Mouse (Mus musculus): ENCODE data around the gene Cldn13. TPM values are rescaled to one million over a fixed set of nuclear protein-coding genes. Genes with fewer than 3 reads are reported as not detected.
"Not testable (repeated sequence)": the region's sequence is repeated elsewhere in the genome, so short reads cannot be mapped to it uniquely, and the experiment has no call there.

The Cldn13 gene
- polyA plus RNA-seq (2015; fragmentation: Nextera tagmentation; extraction: Ambion mirVana), result 258 and 277 TPM in 2 replicates

GRCm38 (mm10) chr5:134915311-134915710 lies at the start of gene Cldn13:
TSS of gene Cldn13 (minus strand) at chr5:134915526.
- H3K36me3 ChIP-seq (ENCODE audit: control insufficient read depth, insufficient read depth), result no peaks in the 10 kb centered on the region; the same call in 1 of the 2 replicates
- peak within 1 kb of the TSS; percentile 80 for H3K4me2 ChIP-seq (ENCODE audit: low read depth, low read length)
- peak; percentile 58 for ATAC-seq (ENCODE audit: low read depth)
- 26% methylated on average over 8 of the region's 8 CpGs for WGBS (ENCODE audit: insufficient replicate concordance)
- H3K27ac ChIP-seq (ENCODE audit: low read length), result peak within 1 kb of the TSS; percentile 98
- peak within 1 kb of the TSS; percentile 86 for H3K9ac ChIP-seq (ENCODE audit: low read depth, low read length)
- H3K4me3 ChIP-seq (ENCODE audit: low read depth, low read length), result peak within 1 kb of the TSS; percentile 67
- H3K4me1 ChIP-seq (ENCODE audit: control insufficient read depth, low read depth, low read length), result peaks cover 47% of the 10 kb centered on the region
- H3K9me3 ChIP-seq (replicated peaks; ENCODE audit: control insufficient read depth, low read length), result no peaks in the 10 kb centered on the region
- no peaks in the 10 kb centered on the region for H3K27me3 ChIP-seq (ENCODE audit: control insufficient read depth, insufficient read depth, low read depth, low read length)

GRCm38 (mm10) chr5:134964655-134965054 lies 49.3 kb upstream of the Cldn13 start:
- H3K27me3 ChIP-seq (ENCODE audit: control insufficient read depth, insufficient read depth, low read depth, low read length); H3K9me3 ChIP-seq (replicated peaks; ENCODE audit: control insufficient read depth, low read length); H3K9ac ChIP-seq (ENCODE audit: low read depth, low read length); H3K27ac ChIP-seq (ENCODE audit: low read length); ATAC-seq (ENCODE audit: low read depth); H3K4me3 ChIP-seq (ENCODE audit: low read depth, low read length); H3K36me3 ChIP-seq (ENCODE audit: control insufficient read depth, insufficient read depth); H3K4me2 ChIP-seq (ENCODE audit: low read depth, low read length): not testable (repeated sequence)
- peaks cover 13% of the 10 kb centered on the region for H3K4me1 ChIP-seq (ENCODE audit: control insufficient read depth, low read depth, low read length)

GRCm38 (mm10) chr5:134963546-134963945 lies 48.2 kb upstream of the Cldn13 start:
- no peaks in the 10 kb centered on the region for H3K36me3 ChIP-seq (ENCODE audit: control insufficient read depth, insufficient read depth)
- no peak overlapping the region for H3K4me3 ChIP-seq (ENCODE audit: low read depth, low read length)
- no peak overlapping the region for H3K27ac ChIP-seq (ENCODE audit: low read length)
- 49% methylated on average over 5 of the region's 5 CpGs for WGBS (ENCODE audit: insufficient replicate concordance)
- no peak overlapping the region for H3K4me2 ChIP-seq (ENCODE audit: low read depth, low read length)
- ATAC-seq (ENCODE audit: low read depth), result no peak
- H3K9ac ChIP-seq (ENCODE audit: low read depth, low read length), result no peak overlapping the region
- H3K4me1 ChIP-seq (ENCODE audit: control insufficient read depth, low read depth, low read length), result peaks cover 17% of the 10 kb centered on the region
- no peaks in the 10 kb centered on the region for H3K27me3 ChIP-seq (ENCODE audit: control insufficient read depth, insufficient read depth, low read depth, low read length)
- H3K9me3 ChIP-seq (replicated peaks; ENCODE audit: control insufficient read depth, low read length), result no peaks in the 10 kb centered on the region

- H3K9me3 ChIP-seq (replicated peaks; ENCODE audit: control insufficient read depth, low read length), result no peaks in the 10 kb centered on the region
- H3K4me2 ChIP-seq (ENCODE audit: low read depth, low read length), result no peak overlapping the region
- no peak overlapping the region for H3K4me3 ChIP-seq (ENCODE audit: low read depth, low read length)
- no peaks in the 10 kb centered on the region for H3K27me3 ChIP-seq (ENCODE audit: control insufficient read depth, insufficient read depth, low read depth, low read length)
- H3K27ac ChIP-seq (ENCODE audit: low read length), result no peak overlapping the region
- WGBS (ENCODE audit: insufficient replicate concordance), result 74% methylated on average over 2 of the region's 2 CpGs
- no peaks in the 10 kb centered on the region for H3K36me3 ChIP-seq (ENCODE audit: control insufficient read depth, insufficient read depth)
- ATAC-seq (ENCODE audit: low read depth), result no peak
- H3K9ac ChIP-seq (ENCODE audit: low read depth, low read length), result no peak overlapping the region
- peaks cover 14% of the 10 kb centered on the region for H3K4me1 ChIP-seq (ENCODE audit: control insufficient read depth, low read depth, low read length)
Measured at GRCm38 (mm10) chr5:134961519-134961918, 46.2 kb upstream of the Cldn13 start.

GRCm38 (mm10) chr5:134960430-134960829 lies 45.1 kb upstream of the Cldn13 start:
- 59% methylated on average over 2 of the region's 2 CpGs for WGBS (ENCODE audit: insufficient replicate concordance)
- Histone ChIP-seq H3K27ac (ENCODE audit: low read length) (no peak overlapping the region), H3K36me3 (ENCODE audit: control insufficient read depth, insufficient read depth) (no peaks in the 10 kb centered on the region), H3K9me3 (replicated peaks; ENCODE audit: control insufficient read depth, low read length) (no peaks in the 10 kb centered on the region), H3K4me2 (ENCODE audit: low read depth, low read length) (no peak overlapping the region), H3K9ac (ENCODE audit: low read depth, low read length) (no peak overlapping the region), H3K4me1 (ENCODE audit: control insufficient read depth, low read depth, low read length) (peaks cover 4% of the 10 kb centered on the region), H3K4me3 (ENCODE audit: low read depth, low read length) (no peak overlapping the region), H3K27me3 (ENCODE audit: control insufficient read depth, insufficient read depth, low read depth, low read length) (no peaks in the 10 kb centered on the region)
- ATAC-seq (ENCODE audit: low read depth), result no peak

- Histone ChIP-seq H3K9me3 (replicated peaks; ENCODE audit: control insufficient read depth, low read length) (no peaks in the 10 kb centered on the region), H3K27ac (ENCODE audit: low read length) (0 out of 2 replicates have a peak overlapping the region, but pooled peaks have one; percentile 14), H3K36me3 (ENCODE audit: control insufficient read depth, insufficient read depth) (no peaks in the 10 kb centered on the region), H3K4me3 (ENCODE audit: low read depth, low read length) (no peak overlapping the region), H3K4me2 (ENCODE audit: low read depth, low read length) (no peak overlapping the region), H3K4me1 (ENCODE audit: control insufficient read depth, low read depth, low read length) (peaks cover 4% of the 10 kb centered on the region), H3K27me3 (ENCODE audit: control insufficient read depth, insufficient read depth, low read depth, low read length) (no peaks in the 10 kb centered on the region), H3K9ac (ENCODE audit: low read depth, low read length) (no peak overlapping the region)
- peak; percentile 32; the same call in 1 of the 2 replicates for ATAC-seq (ENCODE audit: low read depth)
- 63% methylated on average over 7 of the region's 7 CpGs for WGBS (ENCODE audit: insufficient replicate concordance)
Measured at GRCm38 (mm10) chr5:134959114-134959513, 43.8 kb upstream of the Cldn13 start.

- H3K27ac ChIP-seq (ENCODE audit: low read length), result no peak overlapping the region
- no peak for ATAC-seq (ENCODE audit: low read depth)
- H3K9ac ChIP-seq (ENCODE audit: low read depth, low read length), result no peak overlapping the region
- H3K9me3 ChIP-seq (replicated peaks; ENCODE audit: control insufficient read depth, low read length), result no peaks in the 10 kb centered on the region
- peaks cover 11% of the 10 kb centered on the region for H3K4me1 ChIP-seq (ENCODE audit: control insufficient read depth, low read depth, low read length)
- H3K4me3 ChIP-seq (ENCODE audit: low read depth, low read length), result no peak overlapping the region
- no peaks in the 10 kb centered on the region for H3K36me3 ChIP-seq (ENCODE audit: control insufficient read depth, insufficient read depth)
- H3K27me3 ChIP-seq (ENCODE audit: control insufficient read depth, insufficient read depth, low read depth, low read length), result no peaks in the 10 kb centered on the region; the same call in 1 of the 2 replicates
- no peak overlapping the region for H3K4me2 ChIP-seq (ENCODE audit: low read depth, low read length)
- 59% methylated on average over 5 of the region's 5 CpGs for WGBS (ENCODE audit: insufficient replicate concordance)
Measured at GRCm38 (mm10) chr5:134955491-134955890, 40.2 kb upstream of the Cldn13 start.

GRCm38 (mm10) chr5:134951053-134951884 lies 35.9 kb upstream of the Cldn13 start:
- Histone ChIP-seq H3K4me3 (ENCODE audit: low read depth, low read length) (no peak overlapping the region), H3K4me2 (ENCODE audit: low read depth, low read length) (no peak overlapping the region), H3K4me1 (ENCODE audit: control insufficient read depth, low read depth, low read length) (peaks cover 7% of the 10 kb centered on the region), H3K9me3 (replicated peaks; ENCODE audit: control insufficient read depth, low read length) (no peaks in the 10 kb centered on the region), H3K27ac (ENCODE audit: low read length) (no peak overlapping the region), H3K27me3 (ENCODE audit: control insufficient read depth, insufficient read depth, low read depth, low read length) (no peaks in the 10 kb centered on the region; the same call in 1 of the 2 replicates), H3K9ac (ENCODE audit: low read depth, low read length) (no peak overlapping the region), H3K36me3 (ENCODE audit: control insufficient read depth, insufficient read depth) (no peaks in the 10 kb centered on the region)
- ATAC-seq (ENCODE audit: low read depth), result 0 out of 2 replicates have a peak, but pooled peaks have one; percentile 41
- 11% methylated on average over 19 of the region's 19 CpGs for WGBS (ENCODE audit: insufficient replicate concordance)

GRCm38 (mm10) chr5:134948085-134948439 lies 32.7 kb upstream of the Cldn13 start:
- ATAC-seq (ENCODE audit: low read depth), result no peak
- Histone ChIP-seq H3K4me3 (ENCODE audit: low read depth, low read length) (no peak overlapping the region), H3K4me2 (ENCODE audit: low read depth, low read length) (no peak overlapping the region), H3K36me3 (ENCODE audit: control insufficient read depth, insufficient read depth) (no peaks in the 10 kb centered on the region), H3K27ac (ENCODE audit: low read length) (no peak overlapping the region), H3K9ac (ENCODE audit: low read depth, low read length) (no peak overlapping the region), H3K9me3 (replicated peaks; ENCODE audit: control insufficient read depth, low read length) (no peaks in the 10 kb centered on the region), H3K4me1 (ENCODE audit: control insufficient read depth, low read depth, low read length) (peaks cover 7% of the 10 kb centered on the region), H3K27me3 (ENCODE audit: control insufficient read depth, insufficient read depth, low read depth, low read length) (no peaks in the 10 kb centered on the region; the same call in 1 of the 2 replicates)
- 39% methylated on average over 4 of the region's 4 CpGs for WGBS (ENCODE audit: insufficient replicate concordance)
